14 mouse cellular contexts compared by ENCODE assay signal in genomic region chr14:31237101-31237882, GRCm38 (mm10). TPM values are rescaled to one million over a fixed set of nuclear protein-coding genes. Genes with fewer than 3 reads are reported as not detected.
DNase-seq lines count a peak whose midpoint lies in the region; ATAC-seq lines count a peak whose summit lies in the region.
"Had no signal": no experiment of that assay in that cellular context is flagged by ENCODE, and none has a peak within 500 bp of the region (broad histone marks: within the 10 kb centered on the region; RNA-seq: fewer than 3 reads in every experiment).

No protein-coding gene starts in this region.

- H3K4me2 ChIP-seq in hindbrain, embryonic 12.5 days (replicated peaks), result no peak overlapping the region
- H3K4me2 ChIP-seq: limb, embryonic 12.5 days; midbrain, embryonic 12.5 days had no signal

- peaks cover 5% of the 10 kb centered on the region for H3K36me3 ChIP-seq in hindbrain, embryonic 12.5 days
- H3K36me3 ChIP-seq: midbrain, embryonic 12.5 days had no signal

- 85% methylated on average over 7 of the region's 7 CpGs for WGBS in hindbrain, embryonic 12.5 days

- intact Hi-C loops in gastrocnemius, postnatal 36 days (cut with DNase I), result no loop called here

- H3K4me3 ChIP-seq in hindbrain, embryonic 12.5 days, result no peak overlapping the region
- H3K4me3 ChIP-seq: erythroblast, embryonic 14.5 days; limb, embryonic 12.5 days; midbrain, embryonic 12.5 days had no signal

- DNase-seq in layer of hippocampus, adult 9-11 months, result peak; percentile 42
- DNase-seq in layer of hippocampus, postnatal 36 days, result no peak
- DNase-seq in adrenal gland, postnatal 25 days, result peak; percentile 22
- DNase-seq in gastrocnemius, postnatal 36 days, result peak; percentile 44 to 71
- peak; percentile 66 to 83 for DNase-seq in lung, postnatal 4 days
- DNase-seq in retina, postnatal 1 day, result no peak
- DNase-seq in cerebellum, postnatal 14 days, result no peak
- DNase-seq: cerebellum, adult 9-10 months; kidney, adult 11 months; liver, postnatal 0 days had no signal

- H3K9me3 ChIP-seq in hindbrain, embryonic 12.5 days (replicated peaks), result no peaks in the 10 kb centered on the region
- H3K9me3 ChIP-seq: limb, embryonic 12.5 days; midbrain, embryonic 12.5 days had no signal

- H3K27me3 ChIP-seq in hindbrain, embryonic 12.5 days, result no peaks in the 10 kb centered on the region
- H3K27me3 ChIP-seq: limb, embryonic 12.5 days; midbrain, embryonic 12.5 days had no signal

- no peak overlapping the region for H3K9ac ChIP-seq in hindbrain, embryonic 12.5 days
- H3K9ac ChIP-seq: limb, embryonic 12.5 days; liver, postnatal 0 days; midbrain, embryonic 12.5 days had no signal

- no peak overlapping the region for H3K27ac ChIP-seq in hindbrain, embryonic 12.5 days
- H3K27ac ChIP-seq: limb, embryonic 12.5 days; midbrain, embryonic 12.5 days had no signal

- ATAC-seq in hindbrain, embryonic 12.5 days (ENCODE audit: low FRiP score), result no peak
- ATAC-seq: liver, postnatal 0 days had no signal

- no peaks in the 10 kb centered on the region for H3K4me1 ChIP-seq in hindbrain, embryonic 12.5 days
- H3K4me1 ChIP-seq: limb, embryonic 12.5 days; midbrain, embryonic 12.5 days had no signal

RNA-seq across cellular contexts. Expression of gene Phf7, which starts 13.8 kb away (rescaled TPM):
- total RNA-seq in layer of hippocampus, postnatal 36 days (2021), result 1 to 10 TPM; 3.5 to 3.6 TPM
- 7.6 and 11.0 TPM in 2 replicates for total RNA-seq in adrenal gland, postnatal 25 days (2021)
- total RNA-seq in gastrocnemius, postnatal 36 days (2021), result 1 to 10 TPM; 6.8 to 8.6 TPM
- 12.4 TPM in 2 replicates for polyA plus RNA-seq in hindbrain, embryonic 12.5 days (2016; fragmentation: Nextera tagmentation; extraction: Ambion mirVana)

RNA-seq across cellular contexts. Expression of gene Bap1, which starts 14.0 kb away (rescaled TPM):
- total RNA-seq in layer of hippocampus, postnatal 36 days (2021), result 100 to 1,000 TPM; 132 to 134 TPM
- total RNA-seq in adrenal gland, postnatal 25 days (2021), result 62.6 and 65.9 TPM in 2 replicates
- 10 to 100 TPM; 41.5 to 43.2 TPM for total RNA-seq in gastrocnemius, postnatal 36 days (2021)
- 110 and 112 TPM in 2 replicates for polyA plus RNA-seq in hindbrain, embryonic 12.5 days (2016; fragmentation: Nextera tagmentation; extraction: Ambion mirVana)

RNA-seq across cellular contexts. Expression of gene Sema3g, which starts 19.6 kb away (rescaled TPM):
- 1 to 10 TPM; 4.5 to 4.9 TPM for total RNA-seq in layer of hippocampus, postnatal 36 days (2021)
- 6.3 and 7.5 TPM in 2 replicates for total RNA-seq in adrenal gland, postnatal 25 days (2021)
- total RNA-seq in gastrocnemius, postnatal 36 days (2021), result 1 to 10 TPM; 6.0 to 8.1 TPM
- 0.79 and 1.2 TPM in 2 replicates for polyA plus RNA-seq in hindbrain, embryonic 12.5 days (2016; fragmentation: Nextera tagmentation; extraction: Ambion mirVana)
- polyA plus RNA-seq: erythroblast, embryonic 14.5 days had no signal

RNA-seq across cellular contexts. Expression of gene Nisch, which starts 20.5 kb away (rescaled TPM):
- total RNA-seq in layer of hippocampus, postnatal 36 days (2021), result 100 to 1,000 TPM; 458 to 488 TPM
- total RNA-seq in adrenal gland, postnatal 25 days (2021), result 393 and 398 TPM in 2 replicates
- 10 to 100 TPM; 54.4 to 63.2 TPM for total RNA-seq in gastrocnemius, postnatal 36 days (2021)
- polyA plus RNA-seq in hindbrain, embryonic 12.5 days (2016; fragmentation: Nextera tagmentation; extraction: Ambion mirVana), result 464 and 474 TPM in 2 replicates

RNA-seq across cellular contexts. Expression of gene Tnnc1, which starts 29.2 kb away (rescaled TPM):
- total RNA-seq in layer of hippocampus, postnatal 36 days (2021), result 1 to 10 TPM; 3.8 to 4.4 TPM
- 1.9 TPM in 1 of 2 replicates, not detected in the other for total RNA-seq in adrenal gland, postnatal 25 days (2021)
- 100 to 1,000 TPM; 121 to 774 TPM for total RNA-seq in gastrocnemius, postnatal 36 days (2021)
- polyA plus RNA-seq in hindbrain, embryonic 12.5 days (2016; fragmentation: Nextera tagmentation; extraction: Ambion mirVana), result 10.5 and 49.9 TPM in 2 replicates

Comparison
In these comparisons a context has a peak if more than half of its experiments do, and no peak if none do; other contexts are left out.
1. DNase-seq: peak in layer of hippocampus, adult 9-11 months (single experiment), adrenal gland, postnatal 25 days (single experiment), gastrocnemius, postnatal 36 days (2 of 2) and lung, postnatal 4 days (2 of 2); none in layer of hippocampus, postnatal 36 days (0 of 2), retina, postnatal 1 day (single experiment) and cerebellum, postnatal 14 days (0 of 2).